Mouse (Mus musculus) lung, postnatal 0 days (tissue): ENCODE measurements around the gene Srpk2. TPM values are rescaled to one million over a fixed set of nuclear protein-coding genes. Genes with fewer than 3 reads are reported as not detected.

Source experiments
- ATAC-seq: fragments of 200-750 bp; cut with Nextera tagmentation; 2 replicates; pipeline ENCODE4 v1.8.0; 2017; ENCODE audit warnings: moderate library complexity
- DNase-seq: peaks from one replicate; pipeline ENCODE4 v3.0.0-alpha.2; 2016; ENCODE audit warnings: low spot score
- H3K27ac ChIP-seq: fragments of 300-500 bp; sonication (generic); 2 replicates; pipeline ENCODE4 v1.5.1; 2014; ENCODE audit warnings: antibody characterized with exemption, mild to moderate bottlenecking, low read length, mixed read lengths
- H3K27me3 ChIP-seq: fragments of 300-500 bp; sonication (generic); replicated peaks from 2 replicates; pipeline ENCODE4 v1.6.1; 2014; ENCODE audit warnings: low read length, mixed read lengths; ENCODE audit not compliant: insufficient read depth
- H3K36me3 ChIP-seq: fragments of 300-500 bp; sonication (generic); 2 replicates; pipeline ENCODE4 v1.6.1; 2014; ENCODE audit warnings: low read length, mixed read lengths; ENCODE audit not compliant: insufficient read depth
- H3K4me1 ChIP-seq: fragments of 300-500 bp; sonication (generic); 2 replicates; pipeline ENCODE4 v1.6.1; 2014; ENCODE audit warnings: antibody characterized with exemption, low read depth, low read length, mixed read lengths; ENCODE audit not compliant: insufficient read depth
- H3K4me2 ChIP-seq: fragments of 300-500 bp; sonication (generic); replicated peaks from 2 replicates; pipeline ENCODE4 v1.6.1; 2014; ENCODE audit warnings: low read depth, mild to moderate bottlenecking, low read length, moderate library complexity, mixed read lengths
- H3K4me3 ChIP-seq: fragments of 300-500 bp; sonication (generic); 2 replicates; pipeline ENCODE4 v1.5.1; 2014; ENCODE audit warnings: low read depth, low read length
- H3K9ac ChIP-seq: fragments of 300-500 bp; sonication (generic); replicated peaks from 2 replicates; pipeline ENCODE4 v1.6.1; 2014; ENCODE audit warnings: low read depth, mild to moderate bottlenecking
- H3K9me3 ChIP-seq: fragments of 300-500 bp; sonication (generic); 2 replicates; pipeline ENCODE4 v1.6.1; 2016; ENCODE audit warnings: low read length, mixed read lengths
- CTCF ChIP-seq: IDR thresholded peaks from 2 replicates; pipeline ENCODE4 v1.5.1; 2016; ENCODE audit warnings: antibody characterized with exemption, mild to moderate bottlenecking
- EP300 ChIP-seq: IDR thresholded peaks from 2 replicates; pipeline ENCODE4 v1.6.1; 2016; ENCODE audit warnings: antibody characterized with exemption, mild to moderate bottlenecking, control low read depth
- WGBS: fragments of 180-500 bp; shearing (Covaris S2); extraction: QIAGEN DNeasy Blood & Tissue Kit; methylation state at CpG from one replicate; pipeline ENCODE4 v1.1.7; 2014; 5-methylcytosine and 5-hydroxymethylcytosine counted together
- polyA plus RNA-seq: library from polyadenylated mRNA; unstranded; fragments of >200 nt; fragmentation: Nextera tagmentation; extraction: Ambion mirVana; gene quantifications from 2 replicates; pipeline ENCODE4 v1.2.1, GENCODE M21; 2015

Gene Srpk2
- polyA plus RNA-seq, 1 experiment from 2014 or later = 38.1 TPM

DNA sequence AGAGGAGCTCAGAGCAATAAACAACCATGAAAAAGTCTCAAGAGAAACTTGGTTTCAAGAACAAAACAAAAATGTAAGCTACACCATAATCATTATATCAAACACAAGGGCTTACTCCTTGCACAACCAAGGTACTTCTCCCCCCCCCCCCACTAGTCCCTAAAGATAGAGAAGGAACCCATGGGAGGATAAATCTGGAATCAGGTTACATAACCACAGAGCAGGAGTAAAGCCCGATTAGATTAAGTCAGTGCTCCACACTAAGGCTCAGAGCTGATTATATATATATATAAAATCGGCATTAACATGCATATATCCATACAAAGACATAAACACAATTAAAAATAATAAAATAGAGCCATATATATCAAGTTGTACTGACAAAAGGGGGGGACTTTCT, 96.8 kb downstream of the Srpk2 start:
- no peaks in the 10 kb centered on the region for H3K36me3 ChIP-seq
- TF ChIP-seq CTCF (no peak), EP300 (no peak)
- no peaks in the 10 kb centered on the region for H3K9me3 ChIP-seq
- no peak overlapping the region for H3K4me2 ChIP-seq
- no peak overlapping the region for H3K4me3 ChIP-seq
- no peak overlapping the region for H3K27ac ChIP-seq
- H3K9ac ChIP-seq = no peak overlapping the region
- ATAC-seq (no peak), DNase-seq (no peak)
- WGBS = 69% methylated on average over 2 of the region's 2 CpGs
- no peaks in the 10 kb centered on the region for H3K4me1 ChIP-seq
- H3K27me3 ChIP-seq = no peaks in the 10 kb centered on the region

DNA sequence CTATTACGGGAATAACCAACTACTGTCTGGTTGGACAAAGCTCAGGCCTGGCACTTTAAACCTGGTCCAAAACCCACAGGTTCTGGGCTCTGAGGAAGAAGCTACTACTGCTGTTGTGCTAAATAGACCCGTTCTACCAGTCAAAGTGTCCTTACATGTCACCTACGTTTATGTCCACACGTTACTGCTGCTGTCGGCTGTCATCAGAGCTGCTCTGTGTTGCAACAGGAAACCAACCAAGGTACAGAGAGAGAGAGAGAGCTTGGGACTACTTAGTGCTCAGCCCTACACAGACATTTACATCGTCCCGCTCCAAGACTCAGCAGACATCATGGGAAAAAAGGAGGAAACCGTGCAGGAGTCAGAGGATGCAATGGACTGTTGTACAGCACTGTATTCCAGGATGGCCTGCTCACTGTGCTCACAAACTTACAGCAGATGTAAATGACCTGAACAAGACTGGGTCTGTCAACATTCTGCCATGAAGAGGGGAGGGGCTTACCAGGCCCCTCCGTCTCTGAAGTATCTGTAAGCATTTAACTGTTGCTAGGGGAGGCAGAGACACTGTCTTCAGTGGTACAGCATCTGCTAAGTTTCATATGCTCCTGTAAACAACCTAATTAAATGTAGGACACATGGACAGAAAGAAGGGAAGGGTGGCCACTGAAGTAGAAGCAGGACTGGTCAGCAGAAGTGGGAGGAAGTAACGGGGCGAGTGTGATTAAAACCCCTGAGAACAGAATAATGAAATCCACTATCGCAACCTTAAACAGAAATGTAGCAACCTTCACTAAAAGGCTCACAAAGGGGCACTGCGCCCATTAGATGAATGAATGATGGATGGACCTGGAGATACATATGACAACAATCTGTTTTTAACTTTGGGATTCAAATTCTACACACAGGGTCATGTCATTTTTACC, 97.6 kb downstream of the Srpk2 start:
- Histone ChIP-seq H3K4me3 (no peak overlapping the region), H3K9me3 (no peaks in the 10 kb centered on the region), H3K27ac (no peak overlapping the region), H3K36me3 (no peaks in the 10 kb centered on the region), H3K9ac (no peak overlapping the region), H3K4me2 (no peak overlapping the region), H3K27me3 (no peaks in the 10 kb centered on the region), H3K4me1 (no peaks in the 10 kb centered on the region)
- whole genome bisulfite sequencing = 76% methylated on average over 13 of the region's 13 CpGs
- ATAC-seq (no peak), DNase-seq (no peak)
- TF ChIP-seq EP300 = no peak
- TF ChIP-seq CTCF = no peak

DNA sequence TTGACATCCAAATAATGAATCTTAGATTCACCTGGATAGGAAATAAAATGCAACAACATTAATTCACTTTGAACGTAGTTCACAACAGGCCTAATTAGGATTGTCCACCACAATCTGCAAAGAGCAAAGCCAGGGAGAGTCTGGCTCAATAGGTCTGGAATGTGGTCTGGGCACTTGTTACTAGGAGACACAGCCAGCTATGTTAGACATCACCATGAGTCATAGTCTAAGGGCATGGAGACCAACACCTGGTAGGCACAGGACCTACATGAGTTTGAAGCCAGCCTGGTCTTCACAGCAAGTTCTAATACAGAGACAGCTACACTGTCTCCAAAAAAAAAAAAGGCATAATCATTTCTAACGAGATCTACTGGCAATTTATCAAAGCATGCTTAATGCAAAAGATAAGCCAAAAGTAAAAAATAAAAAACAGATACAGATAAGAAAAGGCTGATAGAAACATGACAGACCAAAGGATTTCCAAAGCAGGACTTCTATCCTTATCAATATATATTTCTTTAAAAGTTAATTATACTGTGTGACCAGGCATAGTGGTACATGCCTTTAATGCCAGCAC, 102.8 kb downstream of the Srpk2 start:
- DNase-seq = peak; percentile 82
- H3K36me3 ChIP-seq = no peaks in the 10 kb centered on the region
- H3K4me2 ChIP-seq = no peak overlapping the region
- H3K4me3 ChIP-seq = no peak overlapping the region
- WGBS = 55% methylated on average over 2 of the region's 2 CpGs
- peak; percentile 98 for ATAC-seq
- no peak for TF ChIP-seq CTCF
- peak; percentile 76 for TF ChIP-seq EP300
- H3K27ac ChIP-seq = no peak overlapping the region
- no peak overlapping the region for H3K9ac ChIP-seq
- no peaks in the 10 kb centered on the region for H3K27me3 ChIP-seq
- no peaks in the 10 kb centered on the region for H3K9me3 ChIP-seq
- no peaks in the 10 kb centered on the region for H3K4me1 ChIP-seq

DNA sequence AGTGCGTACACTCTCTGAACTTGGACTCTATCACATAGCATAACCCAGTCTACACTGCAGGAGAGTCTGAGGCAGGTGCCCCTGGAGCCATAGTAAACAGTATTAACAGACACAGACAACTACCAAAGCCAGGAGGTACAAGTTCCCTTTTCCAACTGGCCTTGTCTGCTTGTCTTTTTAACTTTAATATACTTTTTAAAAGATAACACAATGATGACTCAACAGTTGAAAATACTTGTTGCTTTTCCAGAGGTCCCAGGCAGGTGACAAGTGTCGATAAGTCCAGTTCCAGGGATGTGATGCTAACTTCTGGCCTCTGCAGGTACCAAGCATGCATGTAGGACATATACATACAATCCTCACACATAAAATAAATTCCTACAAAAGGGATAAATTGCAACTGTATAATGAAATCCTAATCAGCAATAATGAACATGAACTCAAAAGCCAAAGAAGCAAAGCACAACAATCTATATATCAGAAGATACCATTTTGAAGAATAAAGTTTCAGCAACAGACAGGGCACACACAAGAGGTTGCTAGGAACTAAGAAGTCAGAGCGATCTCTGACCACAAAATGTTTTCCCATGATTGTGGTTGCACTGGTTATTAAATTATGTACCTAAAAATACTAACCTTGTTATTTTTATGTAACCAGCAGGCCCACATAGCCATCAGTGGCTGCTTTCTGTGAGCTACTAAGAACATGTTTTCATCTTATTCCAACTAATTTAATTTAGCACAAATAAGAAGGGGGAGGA, 105.1 kb downstream of the Srpk2 start:
- H3K4me1 ChIP-seq = no peaks in the 10 kb centered on the region
- 83% methylated on average over 3 of the region's 3 CpGs for WGBS
- no peak overlapping the region for H3K27ac ChIP-seq
- DNase-seq (no peak), ATAC-seq (no peak)
- no peak overlapping the region for H3K4me2 ChIP-seq
- no peak overlapping the region for H3K9ac ChIP-seq
- TF ChIP-seq CTCF = no peak
- no peak for TF ChIP-seq EP300
- H3K4me3 ChIP-seq = no peak overlapping the region
- H3K36me3 ChIP-seq = no peaks in the 10 kb centered on the region
- no peaks in the 10 kb centered on the region for H3K27me3 ChIP-seq
- H3K9me3 ChIP-seq = no peaks in the 10 kb centered on the region

DNA sequence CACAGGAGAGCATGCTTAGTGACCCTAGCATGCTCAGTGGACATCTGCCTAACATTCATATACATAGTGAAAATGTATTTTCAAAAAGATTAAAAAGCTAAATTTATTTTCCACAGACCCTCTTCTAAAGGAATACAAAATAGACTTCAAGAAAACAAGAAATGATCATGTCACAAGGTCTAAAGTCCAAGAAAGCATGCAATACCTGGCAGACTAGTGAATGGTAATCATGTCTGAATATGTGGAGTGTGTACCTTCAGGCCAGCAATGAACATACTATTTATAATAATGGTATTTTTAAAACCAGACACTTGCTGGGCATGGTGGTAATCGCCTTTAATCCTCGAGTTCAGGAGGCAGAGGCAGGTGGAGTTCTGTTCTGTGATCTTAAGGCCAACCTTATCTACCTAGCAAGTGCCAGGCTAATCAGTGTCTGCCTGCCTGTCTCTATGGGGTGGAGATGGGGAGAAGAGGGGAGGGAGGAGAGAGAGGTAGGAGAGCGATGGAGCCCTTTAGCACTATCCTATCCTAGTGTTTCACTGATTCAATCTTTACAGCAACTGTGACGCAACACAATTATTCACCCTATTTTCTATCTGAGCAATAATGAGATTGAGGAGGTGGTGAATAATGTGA, 106.0 kb downstream of the Srpk2 start:
- no peak overlapping the region for H3K4me2 ChIP-seq
- H3K9ac ChIP-seq = no peak overlapping the region
- H3K4me3 ChIP-seq = no peak overlapping the region
- no peaks in the 10 kb centered on the region for H3K36me3 ChIP-seq
- DNase-seq (no peak), ATAC-seq (no peak)
- WGBS = 85% methylated on average over 4 of the region's 4 CpGs
- H3K27ac ChIP-seq = no peak overlapping the region
- no peaks in the 10 kb centered on the region for H3K27me3 ChIP-seq
- H3K9me3 ChIP-seq = no peaks in the 10 kb centered on the region
- TF ChIP-seq EP300 (no peak), CTCF (no peak)
- no peaks in the 10 kb centered on the region for H3K4me1 ChIP-seq

DNA sequence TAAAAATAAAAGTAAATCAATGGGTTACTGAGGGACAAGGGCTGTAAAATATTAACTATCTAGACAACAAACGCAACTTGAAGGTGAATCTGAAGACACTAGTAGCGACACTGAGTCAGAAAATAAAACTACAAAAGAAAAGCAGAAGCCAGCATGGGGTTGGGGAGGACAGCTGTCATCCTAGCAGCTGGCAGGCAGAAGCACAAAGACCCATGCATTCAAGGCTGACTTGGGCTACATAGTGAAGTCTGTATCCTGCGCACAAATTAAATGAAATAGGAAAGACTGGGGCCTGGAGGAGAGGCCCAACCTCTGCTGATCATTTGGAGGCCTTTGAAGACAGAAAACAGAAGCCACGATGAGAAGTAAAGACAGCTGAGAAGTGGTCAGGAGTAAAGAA, 106.6 kb downstream of the Srpk2 start:
- no peak overlapping the region for H3K27ac ChIP-seq
- H3K4me1 ChIP-seq = no peaks in the 10 kb centered on the region
- H3K9me3 ChIP-seq = no peaks in the 10 kb centered on the region
- DNase-seq (no peak), ATAC-seq (no peak)
- TF ChIP-seq EP300 = no peak
- H3K4me2 ChIP-seq = no peak overlapping the region
- 81% methylated on average over 4 of the region's 4 CpGs for WGBS
- H3K27me3 ChIP-seq = no peaks in the 10 kb centered on the region
- no peak overlapping the region for H3K4me3 ChIP-seq
- H3K36me3 ChIP-seq = no peaks in the 10 kb centered on the region
- H3K9ac ChIP-seq = no peak overlapping the region
